Mouse (Mus musculus): ENCODE data around the gene Trem2. TPM values are rescaled to one million over a fixed set of nuclear protein-coding genes. Genes with fewer than 3 reads are reported as not detected.
"Not testable (repeated sequence)": the region's sequence is repeated elsewhere in the genome, so short reads cannot be mapped to it uniquely, and the experiment has no call there.

Trem2 gene
- polyA plus RNA-seq, 1 experiment from 2014 or later, result 3.1 TPM

GRCm38 (mm10) chr17:48341947-48342346, 4.3 kb upstream of the Trem2 start:
- Histone ChIP-seq H3K9ac (ENCODE audit: low read depth, low read length) (no peak overlapping the region), H3K4me1 (ENCODE audit: control insufficient read depth, insufficient read depth, low read length) (no peaks in the 10 kb centered on the region), H3K36me3 (ENCODE audit: control insufficient read depth, insufficient read depth, low read length) (no peaks in the 10 kb centered on the region), H3K4me3 (ENCODE audit: low read depth, low read length) (no peak overlapping the region), H3K9me3 (replicated peaks; ENCODE audit: control insufficient read depth, low read length, poor library complexity, severe bottlenecking) (no peaks in the 10 kb centered on the region), H3K27me3 (ENCODE audit: control insufficient read depth, insufficient read depth, low read depth, low read length) (no peaks in the 10 kb centered on the region), H3K27ac (ENCODE audit: low read length) (no peak overlapping the region), H3K4me2 (ENCODE audit: low read length) (no peak overlapping the region)
- 71% methylated on average over 3 of the region's 3 CpGs for WGBS
- no peak for ATAC-seq

- Histone ChIP-seq H3K4me2 (ENCODE audit: low read length) (no peak overlapping the region), H3K36me3 (ENCODE audit: control insufficient read depth, insufficient read depth, low read length) (no peaks in the 10 kb centered on the region), H3K4me1 (ENCODE audit: control insufficient read depth, insufficient read depth, low read length) (no peaks in the 10 kb centered on the region), H3K9me3 (replicated peaks; ENCODE audit: control insufficient read depth, low read length, poor library complexity, severe bottlenecking) (no peaks in the 10 kb centered on the region), H3K27me3 (ENCODE audit: control insufficient read depth, insufficient read depth, low read depth, low read length) (no peaks in the 10 kb centered on the region), H3K27ac (ENCODE audit: low read length) (no peak overlapping the region), H3K9ac (ENCODE audit: low read depth, low read length) (no peak overlapping the region), H3K4me3 (ENCODE audit: low read depth, low read length) (no peak overlapping the region)
- 86% methylated on average over 2 of the region's 2 CpGs for WGBS
- ATAC-seq, result no peak
Measured at GRCm38 (mm10) chr17:48343065-48343464, 3.1 kb upstream of the Trem2 start.

GRCm38 (mm10) chr17:48345824-48346223, 377 bp upstream of the Trem2 start:
- Histone ChIP-seq H3K4me2 (ENCODE audit: low read length) (no peak overlapping the region), H3K27ac (ENCODE audit: low read length) (no peak overlapping the region), H3K27me3 (ENCODE audit: control insufficient read depth, insufficient read depth, low read depth, low read length) (no peaks in the 10 kb centered on the region), H3K9ac (ENCODE audit: low read depth, low read length) (no peak overlapping the region), H3K4me1 (ENCODE audit: control insufficient read depth, insufficient read depth, low read length) (no peaks in the 10 kb centered on the region), H3K9me3 (replicated peaks; ENCODE audit: control insufficient read depth, low read length, poor library complexity, severe bottlenecking) (no peaks in the 10 kb centered on the region), H3K36me3 (ENCODE audit: control insufficient read depth, insufficient read depth, low read length) (no peaks in the 10 kb centered on the region), H3K4me3 (ENCODE audit: low read depth, low read length) (no peak overlapping the region)
- WGBS, result 86% methylated on average over 4 of the region's 4 CpGs
- no peak for ATAC-seq

- no peaks in the 10 kb centered on the region for H3K36me3 ChIP-seq (ENCODE audit: control insufficient read depth, insufficient read depth, low read length)
- no peak for ATAC-seq
- no peaks in the 10 kb centered on the region for H3K4me1 ChIP-seq (ENCODE audit: control insufficient read depth, insufficient read depth, low read length)
- 74% methylated on average over 4 of the region's 4 CpGs for WGBS
- no peaks in the 10 kb centered on the region for H3K27me3 ChIP-seq (ENCODE audit: control insufficient read depth, insufficient read depth, low read depth, low read length)
- H3K9me3 ChIP-seq (replicated peaks; ENCODE audit: control insufficient read depth, low read length, poor library complexity, severe bottlenecking), result no peaks in the 10 kb centered on the region
- no peak overlapping the region for H3K4me3 ChIP-seq (ENCODE audit: low read depth, low read length)
- no peak overlapping the region for H3K27ac ChIP-seq (ENCODE audit: low read length)
- no peak overlapping the region for H3K9ac ChIP-seq (ENCODE audit: low read depth, low read length)
- H3K4me2 ChIP-seq (ENCODE audit: low read length), result no peak overlapping the region
Measured at GRCm38 (mm10) chr17:48346834-48347233, 633 bp downstream of the Trem2 start.

- H3K27ac ChIP-seq (ENCODE audit: low read length), result no peak overlapping the region
- no peak for ATAC-seq
Measured at GRCm38 (mm10) chr17:48347287-48347686, 1.1 kb downstream of the Trem2 start.

GRCm38 (mm10) chr17:48350681-48351193, 4.5 kb downstream of the Trem2 start:
- Histone ChIP-seq H3K9me3 (replicated peaks; ENCODE audit: control insufficient read depth, low read length, poor library complexity, severe bottlenecking) (no peaks in the 10 kb centered on the region), H3K4me2 (ENCODE audit: low read length) (no peak overlapping the region), H3K36me3 (ENCODE audit: control insufficient read depth, insufficient read depth, low read length) (no peaks in the 10 kb centered on the region), H3K27ac (ENCODE audit: low read length) (no peak overlapping the region), H3K4me1 (ENCODE audit: control insufficient read depth, insufficient read depth, low read length) (no peaks in the 10 kb centered on the region), H3K27me3 (ENCODE audit: control insufficient read depth, insufficient read depth, low read depth, low read length) (no peaks in the 10 kb centered on the region), H3K9ac (ENCODE audit: low read depth, low read length) (no peak overlapping the region), H3K4me3 (ENCODE audit: low read depth, low read length) (no peak overlapping the region)
- ATAC-seq, result no peak
- 77% methylated on average over 5 of the region's 5 CpGs for WGBS

More at GRCm38 (mm10) chr17:48347287-48347686, 1.1 kb downstream of the Trem2 start:
- Histone ChIP-seq H3K4me3 (ENCODE audit: low read depth, low read length) (no peak overlapping the region), H3K9ac (ENCODE audit: low read depth, low read length) (no peak overlapping the region), H3K9me3 (replicated peaks; ENCODE audit: control insufficient read depth, low read length, poor library complexity, severe bottlenecking) (no peaks in the 10 kb centered on the region), H3K4me1 (ENCODE audit: control insufficient read depth, insufficient read depth, low read length) (no peaks in the 10 kb centered on the region), H3K36me3 (ENCODE audit: control insufficient read depth, insufficient read depth, low read length) (no peaks in the 10 kb centered on the region), H3K27me3 (ENCODE audit: control insufficient read depth, insufficient read depth, low read depth, low read length) (no peaks in the 10 kb centered on the region), H3K4me2 (ENCODE audit: low read length) (no peak overlapping the region)
- WGBS, result 76% methylated on average over 2 of the region's 2 CpGs

GRCm38 (mm10) chr17:48352976-48353375, 6.8 kb downstream of the Trem2 start:
- not testable (repeated sequence) for H3K4me2 ChIP-seq (ENCODE audit: low read length); H3K4me3 ChIP-seq (ENCODE audit: low read depth, low read length); H3K27ac ChIP-seq (ENCODE audit: low read length); ATAC-seq; H3K9ac ChIP-seq (ENCODE audit: low read depth, low read length); H3K27me3 ChIP-seq (ENCODE audit: control insufficient read depth, insufficient read depth, low read depth, low read length); H3K36me3 ChIP-seq (ENCODE audit: control insufficient read depth, insufficient read depth, low read length); H3K9me3 ChIP-seq (replicated peaks; ENCODE audit: control insufficient read depth, low read length, poor library complexity, severe bottlenecking); H3K4me1 ChIP-seq (ENCODE audit: control insufficient read depth, insufficient read depth, low read length)
- 55% methylated on average over 7 of the region's 7 CpGs for WGBS

GRCm38 (mm10) chr17:48355822-48356221, 9.6 kb downstream of the Trem2 start:
- Histone ChIP-seq H3K36me3 (ENCODE audit: control insufficient read depth, insufficient read depth, low read length) (no peaks in the 10 kb centered on the region), H3K27me3 (ENCODE audit: control insufficient read depth, insufficient read depth, low read depth, low read length) (no peaks in the 10 kb centered on the region), H3K4me3 (ENCODE audit: low read depth, low read length) (no peak overlapping the region), H3K9ac (ENCODE audit: low read depth, low read length) (no peak overlapping the region), H3K4me2 (ENCODE audit: low read length) (no peak overlapping the region), H3K9me3 (replicated peaks; ENCODE audit: control insufficient read depth, low read length, poor library complexity, severe bottlenecking) (no peaks in the 10 kb centered on the region), H3K27ac (ENCODE audit: low read length) (no peak overlapping the region), H3K4me1 (ENCODE audit: control insufficient read depth, insufficient read depth, low read length) (no peaks in the 10 kb centered on the region)
- ATAC-seq, result no peak
- WGBS, result 95% methylated on average over 3 of the region's 3 CpGs

- H3K4me1 ChIP-seq (ENCODE audit: control insufficient read depth, insufficient read depth, low read length), result no peaks in the 10 kb centered on the region
- ATAC-seq, result no peak
Measured at GRCm38 (mm10) chr17:48357892-48358291, 11.7 kb downstream of the Trem2 start.

More at GRCm38 (mm10) chr17:48357892-48358291, 11.7 kb downstream of the Trem2 start:
- WGBS, result 62% methylated on average over 2 of the region's 2 CpGs
- Histone ChIP-seq H3K27me3 (ENCODE audit: control insufficient read depth, insufficient read depth, low read depth, low read length) (no peaks in the 10 kb centered on the region), H3K9me3 (replicated peaks; ENCODE audit: control insufficient read depth, low read length, poor library complexity, severe bottlenecking) (no peaks in the 10 kb centered on the region), H3K4me3 (ENCODE audit: low read depth, low read length) (no peak overlapping the region), H3K27ac (ENCODE audit: low read length) (no peak overlapping the region), H3K9ac (ENCODE audit: low read depth, low read length) (no peak overlapping the region), H3K36me3 (ENCODE audit: control insufficient read depth, insufficient read depth, low read length) (no peaks in the 10 kb centered on the region), H3K4me2 (ENCODE audit: low read length) (no peak overlapping the region)
